Mouse (Mus musculus): ENCODE data around the gene Grk4. TPM values are rescaled to one million over a fixed set of nuclear protein-coding genes. Genes with fewer than 3 reads are reported as not detected.
"Not testable (repeated sequence)": the region's sequence is repeated elsewhere in the genome, so short reads cannot be mapped to it uniquely, and the experiment has no call there.

Grk4 gene
- polyA plus RNA-seq, 1 experiment from 2014 or later: 2.2 TPM

GRCm38 (mm10) chr5:34654881-34655280 lies 5.3 kb upstream of the Grk4 start:
- Histone ChIP-seq H3K27me3 (no peaks in the 10 kb centered on the region), H3K36me3 (peaks cover 64% of the 10 kb centered on the region), H3K9me3 (no peaks in the 10 kb centered on the region), H3K9ac (no peak overlapping the region), H3K27ac (no peak overlapping the region), H3K4me1 (peaks cover 8% of the 10 kb centered on the region), H3K4me2 (no peak overlapping the region), H3K4me3 (no peak overlapping the region)
- no peak for ATAC-seq (ENCODE audit: borderline replicate concordance, extremely low read depth, low FRiP score, low TSS enrichment)
- WGBS: 67% methylated on average over 9 of the region's 9 CpGs

GRCm38 (mm10) chr5:34657556-34657955 lies 2.6 kb upstream of the Grk4 start:
- H3K9me3 ChIP-seq: no peaks in the 10 kb centered on the region
- H3K4me3 ChIP-seq: no peak overlapping the region
- H3K27ac ChIP-seq: no peak overlapping the region
- H3K4me1 ChIP-seq: peaks cover 12% of the 10 kb centered on the region
- no peak overlapping the region for H3K4me2 ChIP-seq
- no peak overlapping the region for H3K9ac ChIP-seq
- 90% methylated on average over 8 of the region's 8 CpGs for WGBS
- peaks cover 38% of the 10 kb centered on the region for H3K36me3 ChIP-seq
- ATAC-seq (ENCODE audit: borderline replicate concordance, extremely low read depth, low FRiP score, low TSS enrichment): no peak
- H3K27me3 ChIP-seq: no peaks in the 10 kb centered on the region

- peaks cover 12% of the 10 kb centered on the region for H3K4me1 ChIP-seq
- peak overlapping the region; percentile 86 for H3K4me3 ChIP-seq
- WGBS: under 1% methylated on average over 57 of the region's 57 CpGs
- no peaks in the 10 kb centered on the region for H3K9me3 ChIP-seq
- H3K4me2 ChIP-seq: peak overlapping the region; percentile 68
- peak overlapping the region; percentile 59 for H3K9ac ChIP-seq
- peak overlapping the region; percentile 90 for H3K27ac ChIP-seq
- H3K36me3 ChIP-seq: peaks cover 10% of the 10 kb centered on the region; the same call in 1 of the 2 replicates
- no peak for ATAC-seq (ENCODE audit: borderline replicate concordance, extremely low read depth, low FRiP score, low TSS enrichment)
- no peaks in the 10 kb centered on the region for H3K27me3 ChIP-seq
Measured at GRCm38 (mm10) chr5:34660591-34661130, 482 bp downstream of the Grk4 start.

- Histone ChIP-seq H3K9ac (no peak overlapping the region), H3K4me2 (no peak overlapping the region), H3K36me3 (0 out of 2 replicates have a peak, but pooled peaks cover 4% of the 10 kb centered on the region), H3K9me3 (no peaks in the 10 kb centered on the region), H3K4me3 (no peak overlapping the region), H3K4me1 (peaks cover 12% of the 10 kb centered on the region), H3K27me3 (no peaks in the 10 kb centered on the region), H3K27ac (no peak overlapping the region)
- ATAC-seq (ENCODE audit: borderline replicate concordance, extremely low read depth, low FRiP score, low TSS enrichment): no peak
- 76% methylated on average over 4 of the region's 4 CpGs for WGBS
Measured at GRCm38 (mm10) chr5:34661909-34662308, 1.7 kb downstream of the Grk4 start.

- ATAC-seq (ENCODE audit: borderline replicate concordance, extremely low read depth, low FRiP score, low TSS enrichment): no peak
- Histone ChIP-seq H3K4me1 (peaks cover 12% of the 10 kb centered on the region), H3K36me3 (no peaks in the 10 kb centered on the region), H3K27me3 (no peaks in the 10 kb centered on the region), H3K9me3 (no peaks in the 10 kb centered on the region), H3K4me3 (no peak overlapping the region), H3K27ac (no peak overlapping the region), H3K4me2 (no peak overlapping the region), H3K9ac (no peak overlapping the region)
- 94% methylated on average over 2 of the region's 2 CpGs for WGBS
Measured at GRCm38 (mm10) chr5:34663231-34663630, 3.1 kb downstream of the Grk4 start.

- H3K9ac ChIP-seq: no peak overlapping the region
- H3K4me2 ChIP-seq: no peak overlapping the region
- no peaks in the 10 kb centered on the region for H3K4me1 ChIP-seq
- H3K9me3 ChIP-seq: no peaks in the 10 kb centered on the region
- no peaks in the 10 kb centered on the region for H3K36me3 ChIP-seq
- 86% methylated on average over 2 of the region's 2 CpGs for WGBS
- no peak overlapping the region for H3K4me3 ChIP-seq
- ATAC-seq (ENCODE audit: borderline replicate concordance, extremely low read depth, low FRiP score, low TSS enrichment): no peak
- H3K27me3 ChIP-seq: no peaks in the 10 kb centered on the region
- no peak overlapping the region for H3K27ac ChIP-seq
Measured at GRCm38 (mm10) chr5:34669493-34669892, 9.3 kb downstream of the Grk4 start.

- no peak overlapping the region for H3K4me3 ChIP-seq
- no peak overlapping the region for H3K9ac ChIP-seq
- H3K4me2 ChIP-seq: no peak overlapping the region
- H3K9me3 ChIP-seq: no peaks in the 10 kb centered on the region
- no peak overlapping the region for H3K27ac ChIP-seq
- H3K36me3 ChIP-seq: no peaks in the 10 kb centered on the region
- H3K27me3 ChIP-seq: no peaks in the 10 kb centered on the region
- WGBS: 74% methylated on average over 4 of the region's 4 CpGs
- ATAC-seq (ENCODE audit: borderline replicate concordance, extremely low read depth, low FRiP score, low TSS enrichment): no peak
- no peaks in the 10 kb centered on the region for H3K4me1 ChIP-seq
Measured at GRCm38 (mm10) chr5:34670280-34670679, 10.1 kb downstream of the Grk4 start.

- Histone ChIP-seq H3K27me3 (no peaks in the 10 kb centered on the region), H3K9me3 (no peaks in the 10 kb centered on the region), H3K9ac (no peak overlapping the region), H3K4me3 (no peak overlapping the region), H3K4me1 (no peaks in the 10 kb centered on the region), H3K4me2 (no peak overlapping the region), H3K36me3 (no peaks in the 10 kb centered on the region), H3K27ac (no peak overlapping the region)
- 89% methylated on average over 1 of the region's 1 CpGs for WGBS
- no peak for ATAC-seq (ENCODE audit: borderline replicate concordance, extremely low read depth, low FRiP score, low TSS enrichment)
Measured at GRCm38 (mm10) chr5:34689868-34690267, 29.7 kb downstream of the Grk4 start.

- Histone ChIP-seq H3K36me3 (no peaks in the 10 kb centered on the region), H3K27me3 (no peaks in the 10 kb centered on the region), H3K9me3 (no peaks in the 10 kb centered on the region), H3K27ac (no peak overlapping the region), H3K4me1 (no peaks in the 10 kb centered on the region), H3K4me3 (no peak overlapping the region), H3K4me2 (no peak overlapping the region), H3K9ac (no peak overlapping the region)
- 52% methylated on average over 2 of the region's 2 CpGs for WGBS
- no peak for ATAC-seq (ENCODE audit: borderline replicate concordance, extremely low read depth, low FRiP score, low TSS enrichment)
Measured at GRCm38 (mm10) chr5:34692782-34693181, 32.6 kb downstream of the Grk4 start.

- Histone ChIP-seq H3K27me3 (no peaks in the 10 kb centered on the region), H3K27ac (no peak overlapping the region), H3K4me3 (no peak overlapping the region), H3K9ac (no peak overlapping the region), H3K4me1 (no peaks in the 10 kb centered on the region), H3K4me2 (no peak overlapping the region), H3K36me3 (no peaks in the 10 kb centered on the region), H3K9me3 (no peaks in the 10 kb centered on the region)
- 63% methylated on average over 5 of the region's 5 CpGs for WGBS
- no peak for ATAC-seq (ENCODE audit: borderline replicate concordance, extremely low read depth, low FRiP score, low TSS enrichment)
Measured at GRCm38 (mm10) chr5:34695521-34695920, 35.3 kb downstream of the Grk4 start.

- Histone ChIP-seq H3K27ac (no peak overlapping the region), H3K4me2 (no peak overlapping the region), H3K9me3 (no peaks in the 10 kb centered on the region), H3K27me3 (no peaks in the 10 kb centered on the region), H3K9ac (no peak overlapping the region), H3K4me1 (no peaks in the 10 kb centered on the region), H3K36me3 (no peaks in the 10 kb centered on the region), H3K4me3 (no peak overlapping the region)
- no peak for ATAC-seq (ENCODE audit: borderline replicate concordance, extremely low read depth, low FRiP score, low TSS enrichment)
- WGBS: 80% methylated on average over 1 of the region's 1 CpGs
Measured at GRCm38 (mm10) chr5:34708436-34708835, 48.3 kb downstream of the Grk4 start.

GRCm38 (mm10) chr5:34714371-34714770 lies 54.2 kb downstream of the Grk4 start:
- H3K9me3 ChIP-seq; H3K27me3 ChIP-seq; ATAC-seq (ENCODE audit: borderline replicate concordance, extremely low read depth, low FRiP score, low TSS enrichment); H3K9ac ChIP-seq; H3K27ac ChIP-seq; H3K4me1 ChIP-seq; H3K4me2 ChIP-seq; H3K36me3 ChIP-seq; H3K4me3 ChIP-seq: not testable (repeated sequence)
- 61% methylated on average over 3 of the region's 3 CpGs for whole genome bisulfite sequencing

- Histone ChIP-seq H3K4me1 (no peaks in the 10 kb centered on the region), H3K27ac (no peak overlapping the region), H3K9ac (no peak overlapping the region), H3K4me3 (no peak overlapping the region), H3K27me3 (no peaks in the 10 kb centered on the region), H3K9me3 (no peaks in the 10 kb centered on the region), H3K4me2 (no peak overlapping the region), H3K36me3 (no peaks in the 10 kb centered on the region)
- ATAC-seq (ENCODE audit: borderline replicate concordance, extremely low read depth, low FRiP score, low TSS enrichment): no peak
- WGBS: 77% methylated on average over 5 of the region's 5 CpGs
Measured at GRCm38 (mm10) chr5:34714816-34715215, 54.6 kb downstream of the Grk4 start.

Measured in lung, embryonic 15.5 days (tissue).